ENCODE assay signal across 17 mouse cellular contexts in the genomic region with DNA sequence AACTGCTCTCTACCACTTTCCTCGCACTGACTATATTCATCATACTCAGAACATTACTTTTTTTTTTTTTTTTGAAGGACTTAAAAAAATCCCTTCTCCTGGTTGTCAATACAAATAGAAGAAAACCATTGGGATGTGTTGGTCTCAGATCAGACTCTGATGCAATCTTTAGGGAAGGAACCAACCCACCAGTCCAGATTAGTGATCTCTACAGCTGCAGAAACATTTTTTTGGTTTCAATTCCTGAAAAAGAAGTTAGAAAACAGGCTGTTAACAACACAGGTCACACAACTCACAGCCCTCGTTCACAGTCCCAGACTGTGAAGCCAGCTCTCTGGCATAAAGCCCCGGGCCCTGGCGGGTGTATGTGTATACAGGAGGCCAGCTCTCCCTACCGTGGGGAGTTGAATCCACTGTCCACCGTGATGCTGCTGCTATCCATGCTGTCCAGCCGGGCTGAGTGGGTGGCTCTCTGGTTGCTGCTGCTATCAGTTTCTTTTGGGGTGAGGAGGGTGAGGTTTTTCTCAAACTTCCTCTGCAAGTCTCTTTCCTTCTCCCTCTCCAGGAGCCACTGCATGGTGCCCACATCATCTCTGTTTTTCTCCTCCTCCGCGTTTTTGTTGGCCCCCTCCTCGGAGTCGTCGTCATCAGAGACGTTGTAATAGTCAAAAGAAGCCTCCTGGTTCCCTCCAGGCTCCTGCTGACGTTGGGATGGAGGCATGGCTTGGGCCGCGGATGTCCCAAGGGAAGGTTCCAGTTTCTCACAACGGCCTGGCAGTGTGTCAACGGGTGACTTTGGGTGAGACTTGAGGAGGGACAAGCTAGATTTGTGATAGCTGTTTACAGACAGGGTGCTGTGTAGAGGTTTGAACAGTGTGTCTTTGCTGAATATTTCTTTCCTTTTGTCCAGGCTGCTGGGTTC.
DNase-seq lines count a peak whose midpoint lies in the region; ATAC-seq and TF ChIP-seq lines count a peak whose summit lies in the region.
"Had no signal": no experiment of that assay in that cellular context is flagged by ENCODE, and none has a peak within 500 bp of the region (broad histone marks: within the 10 kb centered on the region; RNA-seq: fewer than 3 reads in every experiment).

No protein-coding gene starts in this region.

- peak; percentile 61 for DNase-seq in heart, adult 2 months
- no peak for DNase-seq in heart, embryonic 10.5 days (ENCODE audit: low spot score)
- DNase-seq in testis, postnatal 14 days (ENCODE audit: low spot score) = no peak
- DNase-seq in right cerebral cortex, adult 2 months (ENCODE audit: low spot score in 2 of 2) = no peak
- DNase-seq in cerebellum, adult 11-12 months = no peak
- DNase-seq in layer of hippocampus, postnatal 25 days (ENCODE audit: extremely low spot score in 1 of 2, low spot score in 1 of 2) = no peak
- DNase-seq: cerebellum, postnatal 14 days; lung, adult 18-20 months; retina, postnatal 1 day had no signal

- TF ChIP-seq CTCF in heart, adult 2 months (IDR thresholded peaks at IDR 0.05) = no peak
- TF ChIP-seq CTCF in testis, adult 2 months (IDR thresholded peaks at IDR 0.05; ENCODE audit: control insufficient read depth, insufficient read depth, insufficient replicate concordance, low read depth, low read length) = no peak

- H3K36me3 ChIP-seq in heart, adult 2 months (ENCODE audit: control insufficient read depth, insufficient read depth, low read length) = no peaks in the 10 kb centered on the region
- H3K36me3 ChIP-seq in heart, embryonic 10.5 days = peaks cover 36% of the 10 kb centered on the region
- H3K36me3 ChIP-seq in testis, adult 2 months (ENCODE audit: control insufficient read depth, insufficient read depth, low read length) = no peaks in the 10 kb centered on the region

- peak; percentile 84 for ATAC-seq in granulocyte monocyte progenitor cell, adult 5-6 weeks (replicated peaks; ENCODE audit: poor library complexity, severe bottlenecking)

- intact Hi-C loops in heart, adult 2 months (cut with DNase I) = no loop called here

- 81% methylated on average over 18 of the region's 18 CpGs for WGBS in heart, adult 2 months
- WGBS in heart, embryonic 10.5 days = 92% methylated on average over 18 of the region's 18 CpGs

- H3K79me2 ChIP-seq in heart, adult 2 months (replicated peaks; ENCODE audit: control insufficient read depth, insufficient read depth, low read length) = no peaks in the 10 kb centered on the region

- no peak for TF ChIP-seq POLR2A in heart, adult 2 months (IDR thresholded peaks at IDR 0.05; ENCODE audit: insufficient read depth, low read depth, low read length)
- no peak for TF ChIP-seq POLR2A in testis, adult 2 months (IDR thresholded peaks at IDR 0.05; ENCODE audit: control insufficient read depth, low read depth, low read length)

- no peak overlapping the region for H3K9ac ChIP-seq in heart, adult 2 months (ENCODE audit: low read depth, low read length)
- H3K9ac ChIP-seq: heart, embryonic 15.5 days; kidney, embryonic 15.5 days; limb, embryonic 15.5 days; neural tube, embryonic 15.5 days; stomach, embryonic 15.5 days had no signal

- no peaks in the 10 kb centered on the region for H3K27me3 ChIP-seq in heart, adult 2 months (ENCODE audit: control insufficient read depth, insufficient read depth, low read length)
- H3K27me3 ChIP-seq in heart, embryonic 10.5 days (ENCODE audit: insufficient read depth, poor library complexity, severe bottlenecking) = no peaks in the 10 kb centered on the region
- H3K27me3 ChIP-seq in testis, adult 2 months (ENCODE audit: control insufficient read depth, insufficient read depth, low read length) = no peaks in the 10 kb centered on the region
- H3K27me3 ChIP-seq: heart, embryonic 15.5 days; kidney, embryonic 15.5 days; limb, embryonic 15.5 days; neural tube, embryonic 15.5 days; stomach, embryonic 15.5 days had no signal

- TF ChIP-seq EP300 in heart, adult 2 months (IDR thresholded peaks at IDR 0.05; ENCODE audit: insufficient read depth, low read depth, low read length) = no peak

- no peaks in the 10 kb centered on the region for H3K4me1 ChIP-seq in heart, adult 2 months (ENCODE audit: control insufficient read depth, insufficient read depth, low read length)
- no peaks in the 10 kb centered on the region for H3K4me1 ChIP-seq in heart, embryonic 10.5 days
- H3K4me1 ChIP-seq in testis, adult 2 months (ENCODE audit: control insufficient read depth, insufficient read depth, low read length) = no peaks in the 10 kb centered on the region; the same call in 1 of the 2 replicates
- H3K4me1 ChIP-seq: heart, embryonic 15.5 days; kidney, embryonic 15.5 days; limb, embryonic 15.5 days; neural tube, embryonic 15.5 days; stomach, embryonic 15.5 days had no signal

- H3K27ac ChIP-seq in heart, adult 2 months = no peak overlapping the region
- no peak overlapping the region for H3K27ac ChIP-seq in heart, embryonic 10.5 days
- H3K27ac ChIP-seq in testis, adult 2 months (ENCODE audit: control insufficient read depth, insufficient read depth, low read depth, low read length) = no peak overlapping the region
- H3K27ac ChIP-seq: heart, embryonic 15.5 days; kidney, embryonic 15.5 days; layer of hippocampus, adult 2 months; limb, embryonic 15.5 days; neural tube, embryonic 15.5 days; stomach, embryonic 15.5 days had no signal

- no peaks in the 10 kb centered on the region for H3K9me3 ChIP-seq in heart, embryonic 10.5 days
- H3K9me3 ChIP-seq: heart, embryonic 15.5 days; kidney, embryonic 15.5 days; limb, embryonic 15.5 days; neural tube, embryonic 15.5 days; stomach, embryonic 15.5 days had no signal

- no peak overlapping the region for H3K4me3 ChIP-seq in heart, adult 2 months
- H3K4me3 ChIP-seq in heart, embryonic 10.5 days = no peak overlapping the region
- peak overlapping the region; percentile 36 for H3K4me3 ChIP-seq in testis, adult 2 months (ENCODE audit: control insufficient read depth, low read depth, low read length)
- H3K4me3 ChIP-seq: heart, embryonic 15.5 days; kidney, embryonic 15.5 days; layer of hippocampus, adult 2 months; limb, embryonic 15.5 days; neural tube, embryonic 15.5 days; stomach, embryonic 15.5 days had no signal

Comparison
In these comparisons a context has a peak if more than half of its experiments do, and no peak if none do; other contexts are left out.
1. DNase-seq: peak in heart, adult 2 months (2 of 2); none in heart, embryonic 10.5 days (single experiment), testis, postnatal 14 days (single experiment), right cerebral cortex, adult 2 months (0 of 2), cerebellum, adult 11-12 months (single experiment) and layer of hippocampus, postnatal 25 days (0 of 2).